Mouse (Mus musculus) mouse trophoblast stem cell (cell line): ENCODE measurements around the gene Acbd3.

Experiments
- in situ Hi-C, 2 experiments: fragments of 300-500 bp; cut with MseI, MboI; formaldehyde crosslinking; loops; 2 replicates in 1 of 2; 3 replicates in 1 of 2; pipeline ENCODE4 v1.15.1; 2025

Acbd3 gene

GRCm38 (mm10) chr1:180781250-180781649, 55.4 kb downstream of the Acbd3 start:
- in situ Hi-C loops, result no loop called here

GRCm38 (mm10) chr1:180782906-180783579, 57.2 kb downstream of the Acbd3 start:
- in situ Hi-C loops, result no loop called here

GRCm38 (mm10) chr1:180783580-180783928, 57.7 kb downstream of the Acbd3 start:
- in situ Hi-C loops, result no loop called here

- in situ Hi-C loops, result no loop called here
These were observed 66.1 kb downstream of the Acbd3 start for GRCm38 (mm10) chr1:180791821-180792480.

- in situ Hi-C loops, result no loop called here
These were observed 67.0 kb downstream of the Acbd3 start for GRCm38 (mm10) chr1:180792814-180793213.

- in situ Hi-C loops, result no loop called here
These were observed 67.7 kb downstream of the Acbd3 start for GRCm38 (mm10) chr1:180793445-180794117.

- in situ Hi-C loops, result no loop called here
These were observed 68.3 kb downstream of the Acbd3 start for GRCm38 (mm10) chr1:180794170-180794569.

GRCm38 (mm10) chr1:180798660-180799059, 72.8 kb downstream of the Acbd3 start:
- in situ Hi-C loops, result no loop called here

GRCm38 (mm10) chr1:180799253-180799652, 73.4 kb downstream of the Acbd3 start:
- in situ Hi-C loops, result no loop called here

- in situ Hi-C loops, result no loop called here
These were observed 74.2 kb downstream of the Acbd3 start for GRCm38 (mm10) chr1:180800022-180800421.

- in situ Hi-C loops, result no loop called here
These were observed 75.0 kb downstream of the Acbd3 start for GRCm38 (mm10) chr1:180800814-180801213.

- in situ Hi-C loops, result no loop called here
These were observed 75.7 kb downstream of the Acbd3 start for GRCm38 (mm10) chr1:180801466-180801994.
